Mouse (Mus musculus) c-Kit-positive CD71-negative TER-119-negative erythroid progenitor cells, embryonic 14.5 days (primary cell): Measurements from ENCODE around the gene Srebf2.

Experiments used
- DNase-seq: peaks from one replicate; pipeline ENCODE4 v3.0.0-alpha.2; 2013; ENCODE audit warnings: low read depth

Srebf2 gene

DNA sequence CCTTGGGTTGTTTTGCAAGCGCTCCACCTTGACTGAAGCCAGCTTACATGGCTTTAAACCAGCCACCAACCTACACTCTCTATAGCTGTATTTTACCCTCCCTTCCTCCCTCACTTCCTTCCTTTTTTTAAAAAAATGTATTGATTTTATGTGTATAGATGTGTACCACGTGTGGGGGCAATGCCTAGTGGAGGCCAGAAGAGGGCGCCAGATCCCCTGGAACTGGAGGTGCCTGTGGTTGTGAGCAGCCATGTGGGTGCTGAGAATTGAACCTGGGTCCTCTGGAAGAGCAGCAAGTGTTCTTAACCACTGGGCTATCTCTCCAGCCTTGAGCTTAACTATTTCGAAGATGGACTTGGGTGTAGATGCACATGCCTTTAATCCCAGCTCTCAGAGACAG, 35.3 kb downstream of the Srebf2 start:
- DNase-seq: no peak

DNA sequence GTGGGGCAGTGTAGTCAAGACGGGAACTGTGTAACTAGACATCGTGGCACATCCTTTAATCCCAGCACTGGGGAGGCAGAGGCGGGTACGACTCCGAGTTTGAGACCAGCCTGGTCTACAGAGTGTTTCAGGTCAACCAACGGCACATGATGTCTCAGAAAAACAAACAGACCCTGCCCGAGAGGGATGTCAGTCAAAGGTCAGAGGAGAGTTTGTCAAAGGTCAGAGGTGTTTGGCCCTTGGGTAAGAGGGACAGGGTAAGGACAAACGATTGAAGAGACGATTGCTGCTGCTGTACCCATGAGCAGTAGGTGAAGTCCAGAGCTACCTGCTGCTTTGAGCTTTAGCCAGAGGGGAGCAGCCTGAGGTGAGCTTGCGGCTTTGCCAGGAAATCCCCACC, 36.6 kb downstream of the Srebf2 start:
- DNase-seq: no peak

DNA sequence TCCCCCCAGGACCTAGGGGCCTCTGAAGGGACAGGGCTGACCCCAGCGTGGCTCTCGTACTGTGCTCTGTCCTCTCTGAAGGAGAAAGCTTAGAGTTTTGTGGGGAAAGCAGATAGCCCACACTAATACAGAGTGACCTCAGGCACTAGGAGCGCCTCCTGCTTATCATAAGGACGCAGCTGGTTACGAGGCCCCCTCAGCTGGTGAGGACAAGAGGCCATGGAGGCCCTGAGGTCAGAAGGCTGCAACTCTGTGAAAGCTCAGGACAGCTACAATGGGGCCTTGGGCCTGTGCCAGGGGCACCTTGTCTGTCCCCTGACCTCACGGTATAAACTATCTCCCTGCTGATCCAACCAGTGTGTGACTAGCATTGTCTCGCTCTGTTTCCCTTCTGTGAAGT, 37.2 kb downstream of the Srebf2 start:
- DNase-seq: no peak

DNA sequence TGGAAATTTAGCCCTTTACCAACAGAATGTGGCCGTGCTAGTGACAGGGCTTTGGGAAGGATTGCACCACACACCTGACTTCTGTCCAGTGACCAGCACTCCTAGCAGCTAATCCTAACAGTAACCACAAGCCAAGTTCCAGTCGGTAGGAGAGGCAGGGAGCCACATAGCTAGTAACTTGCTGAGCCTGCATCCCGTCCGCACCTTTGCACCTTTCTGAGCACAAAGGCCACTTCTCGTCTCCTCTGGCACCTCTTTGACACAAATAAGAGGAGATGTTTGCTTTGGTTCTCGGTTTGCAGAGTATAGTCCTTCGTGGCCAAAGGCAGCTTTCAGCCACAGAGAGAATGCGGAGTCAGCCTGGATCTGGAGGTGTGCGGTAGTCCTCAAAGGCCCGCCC, 37.7 kb downstream of the Srebf2 start:
- no peak for DNase-seq

DNA sequence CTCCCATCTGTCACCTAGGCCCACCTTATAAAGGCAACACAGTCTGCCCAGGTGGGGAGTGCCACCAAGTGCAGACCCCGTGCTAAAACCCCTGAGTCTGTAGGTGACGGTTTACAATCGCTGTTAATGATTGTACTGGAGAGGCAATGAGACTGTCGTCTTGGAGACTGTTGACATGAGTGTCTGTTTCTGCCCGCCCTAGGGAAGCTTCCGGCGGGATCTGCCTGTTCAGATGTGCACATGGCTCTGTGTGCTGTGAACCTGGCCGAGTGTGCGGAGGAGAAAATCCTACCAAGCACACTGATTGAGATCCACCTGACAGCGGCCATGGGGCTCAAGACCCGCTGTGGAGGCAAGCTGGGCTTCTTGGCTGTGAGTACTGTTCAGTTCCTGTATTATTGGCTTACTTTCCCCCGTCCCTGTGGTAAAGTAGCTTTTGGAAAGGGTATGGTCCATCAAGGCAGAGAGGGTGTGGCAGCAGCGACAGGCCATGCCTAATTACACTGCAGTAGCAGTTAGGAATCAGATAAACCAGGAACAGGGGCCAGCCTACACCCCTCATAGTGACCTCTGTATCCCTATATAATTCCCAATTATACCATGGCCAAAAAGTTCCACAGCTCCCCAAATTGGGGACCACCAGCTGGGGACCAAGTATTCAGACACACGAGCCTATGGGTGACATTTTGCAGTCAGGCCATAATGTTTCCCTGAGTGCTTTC, 38.2 kb downstream of the Srebf2 start:
- DNase-seq: no peak

DNA sequence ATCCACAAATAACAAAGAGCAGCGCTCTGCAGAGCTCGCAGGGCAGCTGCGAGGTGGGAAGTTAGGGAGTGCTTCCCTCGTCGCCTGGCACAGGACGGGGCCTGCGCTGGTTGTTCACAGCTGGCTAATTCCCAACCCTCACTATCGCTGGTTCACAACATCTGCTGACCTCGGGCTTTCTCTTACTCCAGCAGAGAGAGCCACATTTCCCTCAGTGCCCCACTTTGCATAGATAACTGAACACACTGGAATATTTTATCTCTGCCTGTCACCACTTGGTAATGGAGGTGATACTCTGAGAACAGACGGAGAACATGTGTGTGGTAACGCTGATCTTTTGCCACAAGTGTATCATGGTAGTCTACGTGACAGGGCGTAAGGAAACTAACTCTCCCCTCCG, 39.1 kb downstream of the Srebf2 start:
- no peak for DNase-seq

DNA sequence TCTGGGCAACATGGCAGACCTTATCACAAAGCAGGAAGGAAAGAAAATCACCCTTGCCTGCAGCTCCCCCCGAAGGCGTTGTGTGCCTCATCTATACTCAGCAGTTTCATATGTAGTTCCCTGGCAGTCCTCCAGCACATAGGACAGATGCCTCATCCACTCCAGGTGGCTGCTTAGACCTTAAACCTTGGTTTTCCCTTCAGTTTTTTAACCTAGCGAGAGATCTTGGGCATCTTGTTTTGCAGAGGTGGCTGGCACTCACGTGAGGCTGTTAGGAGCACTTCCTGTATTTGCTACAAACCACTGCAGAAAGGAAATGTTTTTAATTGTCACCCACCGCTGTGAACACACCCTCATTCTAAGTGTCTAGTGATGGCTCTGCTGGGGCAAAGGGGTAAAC, 40.0 kb downstream of the Srebf2 start:
- no peak for DNase-seq

DNA sequence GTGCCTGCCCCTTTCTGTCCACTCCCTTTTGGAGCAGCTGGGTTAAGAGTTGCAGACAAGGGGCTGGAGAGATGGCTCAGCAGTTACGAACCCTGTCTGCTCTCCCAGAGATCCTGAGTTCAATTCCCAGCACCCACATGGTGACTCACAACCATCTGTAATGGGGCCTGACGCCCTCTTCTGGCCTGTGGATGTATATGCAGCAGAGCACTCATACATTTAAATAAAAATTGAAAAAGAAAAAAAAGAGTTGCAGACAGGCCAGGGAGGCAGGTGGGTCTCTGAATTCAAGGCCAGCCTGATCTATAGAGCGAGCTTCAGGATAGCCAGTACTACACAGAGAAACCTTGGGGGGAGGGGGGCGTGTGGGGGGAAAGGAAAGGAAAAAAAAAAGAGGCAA, 40.4 kb downstream of the Srebf2 start:
- no peak for DNase-seq

DNA sequence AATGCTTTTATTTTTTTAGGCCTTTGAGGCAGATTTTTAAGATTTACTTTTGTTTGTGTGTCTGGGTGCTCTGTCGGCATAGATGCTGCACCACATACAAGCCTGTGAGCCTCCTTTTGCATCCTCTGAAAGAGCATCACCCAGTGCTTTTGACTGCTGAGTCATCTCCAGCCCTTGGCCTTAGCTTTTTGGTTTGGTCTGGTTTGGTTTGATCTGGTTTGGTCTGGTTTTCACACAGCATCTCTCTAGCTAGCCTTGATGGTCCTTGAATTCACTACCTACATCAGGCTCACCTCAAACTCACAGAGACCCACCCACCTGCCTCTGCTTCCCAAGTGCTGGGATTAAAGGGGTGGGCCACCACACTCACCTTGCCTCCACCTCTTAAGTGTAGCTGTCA, 40.9 kb downstream of the Srebf2 start:
- DNase-seq: no peak

DNA sequence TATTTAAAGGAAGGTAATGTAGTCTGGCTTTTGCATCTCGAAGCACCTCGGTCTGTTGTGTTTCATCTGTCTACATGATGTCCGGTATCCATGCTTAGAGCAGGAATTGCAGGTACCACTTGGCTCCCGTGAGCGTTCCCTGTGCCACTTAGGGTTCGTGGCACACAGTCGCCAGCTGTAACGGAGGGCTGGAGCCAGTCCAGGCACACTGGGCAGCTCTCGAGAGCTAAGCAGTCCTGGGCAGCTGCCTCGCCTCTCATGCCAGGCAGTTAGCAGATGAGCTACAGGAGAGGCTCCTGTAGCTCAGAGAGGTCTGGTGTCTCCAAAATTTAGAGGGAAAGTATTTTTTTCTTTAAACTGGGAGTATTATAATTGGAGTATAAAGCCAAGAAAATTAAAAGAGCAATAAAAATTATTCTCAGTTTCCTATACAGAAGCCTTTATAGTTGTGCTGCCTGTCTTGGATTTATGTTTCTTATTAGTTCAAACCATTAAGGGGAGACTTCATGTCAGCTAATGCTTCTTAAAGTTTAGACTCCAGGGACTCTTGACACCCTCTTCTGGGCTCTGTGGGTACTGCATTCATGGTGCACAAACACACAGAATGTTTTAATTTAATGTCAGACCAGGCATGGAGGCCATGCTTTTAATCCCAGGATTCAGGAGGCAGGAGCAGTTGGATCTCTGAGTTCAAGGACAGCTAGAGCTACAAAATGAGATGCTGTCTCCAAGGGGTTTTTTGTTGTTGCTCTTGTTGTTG, 41.7 kb downstream of the Srebf2 start:
- no peak for DNase-seq

DNA sequence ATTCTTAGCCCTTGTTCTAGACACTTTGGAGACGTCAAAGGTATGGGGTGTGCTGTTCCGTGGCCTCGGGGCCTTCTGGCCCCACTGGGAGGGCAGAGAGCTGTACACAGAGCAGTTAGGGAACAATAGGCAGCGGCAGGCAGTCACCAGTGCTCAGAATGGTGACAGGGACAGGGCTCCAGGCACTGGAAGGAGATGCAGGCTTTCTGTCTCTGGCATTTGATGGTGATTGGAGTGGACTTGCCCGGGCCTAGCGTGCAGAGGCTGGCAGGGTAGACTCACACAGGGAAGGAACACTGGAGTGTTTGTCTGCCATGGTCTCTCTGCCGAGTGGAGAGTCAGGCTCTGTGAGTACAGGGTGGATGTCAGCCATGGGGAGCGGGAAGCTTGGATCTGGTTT, 45.6 kb downstream of the Srebf2 start:
- no peak for DNase-seq

DNA sequence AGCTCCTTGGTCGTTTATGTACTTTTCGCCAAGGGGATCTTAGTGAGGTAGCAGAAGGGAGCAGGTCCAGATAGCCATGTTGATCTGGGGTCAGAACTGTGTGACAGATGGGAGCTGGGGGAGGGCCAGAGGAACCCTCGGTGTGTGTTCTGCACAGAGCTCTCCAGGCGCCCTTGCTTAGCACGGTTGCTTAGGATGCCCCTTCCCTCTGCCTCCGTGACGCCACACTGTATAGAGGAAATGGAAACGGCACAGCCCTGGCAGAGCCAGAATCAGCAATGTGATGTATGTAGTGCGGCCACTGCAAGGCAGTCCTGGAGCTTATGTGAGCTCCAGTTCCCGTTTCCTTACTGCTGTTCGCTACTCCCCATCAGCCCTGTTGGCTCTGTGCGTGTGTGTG, 49.3 kb downstream of the Srebf2 start:
- DNase-seq: no peak

DNA sequence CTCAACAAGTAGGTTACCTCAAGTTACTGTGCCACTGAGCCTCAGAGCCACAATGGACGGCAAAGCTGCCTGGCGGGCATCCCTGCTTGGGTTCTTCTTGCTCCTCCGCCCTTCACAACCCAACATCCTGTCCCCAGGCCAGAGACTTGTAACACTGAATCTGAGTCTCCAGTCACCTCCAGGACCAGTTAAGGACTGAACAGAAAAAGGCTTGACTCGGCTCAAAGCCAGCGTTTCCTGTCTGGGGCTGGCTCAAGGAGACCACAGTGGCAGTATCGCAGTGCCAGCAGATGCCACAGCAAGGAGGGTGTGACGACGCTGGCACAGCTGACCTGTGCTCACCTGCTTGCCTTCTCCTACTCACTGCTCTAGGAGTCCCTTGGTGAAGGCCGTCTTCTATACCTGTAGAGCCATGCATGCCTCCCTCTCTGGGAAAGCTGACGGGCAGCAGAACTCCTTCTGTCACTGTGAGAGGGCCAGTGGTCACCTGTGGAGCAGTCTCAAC, 50.3 kb downstream of the Srebf2 start:
- no peak for DNase-seq

DNA sequence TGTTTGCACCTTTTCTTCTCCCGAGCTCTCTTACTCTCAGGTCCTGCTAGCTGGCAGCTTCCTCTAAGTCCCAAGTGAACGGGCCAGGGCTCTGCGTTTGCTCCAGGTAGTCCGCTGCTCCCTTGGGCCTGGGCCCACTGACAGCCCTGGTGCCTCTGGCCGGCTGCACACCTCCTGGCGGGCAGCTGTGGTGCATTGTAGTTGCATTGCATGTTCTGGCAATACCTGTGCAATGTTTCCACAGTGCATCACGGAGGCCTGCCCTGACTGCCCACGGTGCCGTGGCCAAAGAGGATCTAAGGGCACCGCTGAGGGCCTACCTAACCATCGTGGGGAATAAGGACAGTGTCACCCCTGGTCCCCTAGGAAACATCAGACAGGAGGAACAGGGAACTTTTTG, 51.0 kb downstream of the Srebf2 start:
- no peak for DNase-seq

DNA sequence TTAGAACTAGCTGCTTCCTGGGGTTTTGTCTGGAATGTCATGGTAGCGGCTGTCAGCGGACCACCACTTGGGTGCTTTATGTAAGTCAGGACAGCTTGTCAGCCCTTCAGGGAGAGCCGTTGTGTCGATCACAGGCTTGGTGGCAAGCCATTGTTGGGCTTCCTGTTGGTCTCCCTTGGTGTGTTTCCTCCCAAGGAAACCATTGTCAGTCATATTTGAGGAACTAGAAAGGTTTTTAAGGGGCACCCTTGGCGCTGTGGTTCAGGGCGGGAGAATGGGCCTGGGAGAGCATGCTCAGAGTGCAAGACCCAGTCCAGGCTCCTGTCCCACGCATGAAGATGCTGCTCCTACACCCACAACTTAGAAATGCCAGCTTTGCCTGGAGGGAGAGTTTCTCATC, 51.4 kb downstream of the Srebf2 start:
- no peak for DNase-seq

DNA sequence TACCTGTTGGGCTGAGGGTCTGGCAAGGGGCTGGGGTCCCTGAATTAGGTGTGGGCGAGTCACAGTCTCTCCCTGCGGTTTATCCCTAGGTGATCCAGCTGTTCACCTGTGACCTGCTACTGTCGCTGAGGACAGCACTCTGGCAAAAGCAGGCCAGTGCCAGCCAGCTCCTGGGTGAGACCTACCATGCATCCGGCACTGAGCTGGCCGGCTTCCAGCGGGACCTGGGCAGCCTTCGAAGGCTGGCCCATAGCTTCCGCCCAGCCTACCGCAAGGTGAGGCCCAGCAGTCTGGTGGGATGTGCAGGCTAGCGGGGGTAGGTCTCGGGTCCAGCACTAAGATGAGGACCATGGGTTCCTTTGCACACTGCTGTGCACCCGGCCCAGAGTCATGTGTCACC, 52.6 kb downstream of the Srebf2 start:
- DNase-seq: no peak

DNA sequence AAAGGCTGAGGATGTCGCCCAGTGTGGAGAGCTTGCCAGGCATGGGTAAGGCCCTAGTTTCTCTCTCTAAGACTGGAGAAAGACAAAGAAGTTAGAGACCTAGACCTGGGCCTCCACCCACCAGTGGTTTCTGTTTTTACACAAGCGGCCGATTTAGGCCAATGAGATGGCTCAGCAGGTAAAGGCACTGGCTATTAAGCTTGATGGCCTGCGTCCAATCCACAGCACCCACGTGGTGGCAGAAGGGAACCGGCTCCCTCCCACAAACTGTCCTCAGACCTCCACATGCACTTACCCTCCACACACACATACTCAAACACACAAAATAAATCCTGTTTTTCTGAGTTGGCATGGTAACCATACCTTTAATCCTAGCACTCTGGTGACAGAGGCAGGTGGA, 55.1 kb downstream of the Srebf2 start:
- no peak for DNase-seq

DNA sequence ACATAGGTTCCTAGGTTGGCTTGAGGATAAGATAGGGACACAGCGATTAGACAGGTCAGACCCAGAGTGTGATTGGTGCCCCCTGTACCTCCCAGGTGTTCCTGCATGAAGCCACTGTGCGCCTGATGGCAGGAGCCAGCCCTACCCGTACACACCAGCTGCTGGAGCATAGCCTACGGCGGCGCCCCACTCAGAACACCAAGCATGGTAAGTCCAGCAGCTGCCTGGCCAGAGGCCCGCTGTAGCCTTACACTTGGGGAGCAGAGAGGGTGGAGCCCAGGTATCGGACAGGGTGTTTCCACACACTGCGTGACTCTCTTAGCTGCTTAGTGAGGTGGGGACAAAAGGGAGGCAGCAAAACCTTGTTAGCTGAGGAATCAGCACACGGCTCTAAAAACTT, 56.1 kb downstream of the Srebf2 start:
- no peak for DNase-seq

DNA sequence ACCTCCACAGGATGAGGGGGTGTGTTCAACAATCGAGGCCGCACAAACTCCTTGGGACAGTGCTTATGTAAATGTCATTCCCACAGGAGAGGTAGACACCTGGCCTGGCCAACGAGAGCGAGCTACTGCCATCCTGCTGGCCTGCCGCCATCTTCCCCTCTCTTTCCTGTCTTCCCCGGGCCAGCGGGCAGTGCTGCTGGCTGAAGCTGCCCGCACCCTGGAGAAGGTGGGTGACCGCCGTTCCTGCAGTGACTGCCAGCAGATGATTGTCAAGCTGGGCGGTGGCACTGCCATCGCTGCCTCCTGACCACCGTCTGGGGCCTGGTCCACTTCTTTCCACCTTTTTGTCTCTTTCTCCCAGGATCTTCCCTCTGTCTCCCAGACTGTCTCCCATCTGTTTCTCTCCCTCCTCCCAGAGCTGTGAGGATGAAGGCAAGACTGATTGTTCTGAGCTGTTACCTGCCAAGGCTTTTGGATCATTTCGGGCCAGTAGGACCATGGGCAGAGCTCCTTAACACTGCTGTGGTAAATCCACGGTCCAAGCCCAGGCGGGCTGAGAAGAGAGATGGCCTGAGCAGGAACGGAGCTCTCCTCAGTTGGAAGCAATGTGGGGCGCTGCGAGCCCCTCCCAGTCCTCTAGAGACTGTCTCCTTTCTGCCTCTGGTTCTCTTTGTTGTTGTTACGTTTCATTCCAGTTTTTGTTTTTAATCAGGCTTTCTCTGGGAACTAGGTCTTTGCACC, 56.8 kb downstream of the Srebf2 start:
- DNase-seq: no peak

DNA sequence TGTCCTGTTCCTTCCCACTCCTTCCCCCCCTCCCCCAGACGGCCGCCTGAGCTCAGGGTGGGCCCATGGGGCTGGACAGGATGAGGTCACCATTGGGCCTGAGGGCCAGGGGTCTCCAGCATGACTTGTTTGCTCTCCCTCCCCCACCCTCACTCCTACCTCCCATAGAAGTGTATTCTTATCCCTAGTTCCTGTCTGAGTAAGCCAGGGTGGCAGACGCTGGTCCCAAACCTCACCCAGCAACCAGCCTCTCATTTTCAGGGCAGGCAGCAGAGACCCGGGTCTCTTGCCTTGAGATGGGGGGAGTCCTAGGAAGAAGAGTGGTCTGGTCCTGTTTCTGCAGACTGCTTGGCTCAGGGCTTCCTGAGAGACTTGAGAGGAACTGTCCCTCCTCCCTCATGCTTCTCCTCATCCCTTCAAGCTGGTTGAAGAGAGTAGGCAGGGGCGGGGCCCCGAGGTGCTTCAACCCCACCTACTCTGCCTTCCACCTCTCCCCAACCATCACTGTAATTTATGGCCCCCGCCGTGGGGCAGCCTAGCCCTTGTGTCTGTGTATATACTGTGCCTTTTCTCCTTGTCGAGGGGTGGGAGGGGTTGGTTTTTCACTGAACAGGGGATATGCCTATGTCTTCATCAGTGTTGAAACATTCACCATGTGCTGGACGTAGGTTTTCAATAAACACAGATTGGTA, 57.8 kb downstream of the Srebf2 start:
- no peak for DNase-seq

DNA sequence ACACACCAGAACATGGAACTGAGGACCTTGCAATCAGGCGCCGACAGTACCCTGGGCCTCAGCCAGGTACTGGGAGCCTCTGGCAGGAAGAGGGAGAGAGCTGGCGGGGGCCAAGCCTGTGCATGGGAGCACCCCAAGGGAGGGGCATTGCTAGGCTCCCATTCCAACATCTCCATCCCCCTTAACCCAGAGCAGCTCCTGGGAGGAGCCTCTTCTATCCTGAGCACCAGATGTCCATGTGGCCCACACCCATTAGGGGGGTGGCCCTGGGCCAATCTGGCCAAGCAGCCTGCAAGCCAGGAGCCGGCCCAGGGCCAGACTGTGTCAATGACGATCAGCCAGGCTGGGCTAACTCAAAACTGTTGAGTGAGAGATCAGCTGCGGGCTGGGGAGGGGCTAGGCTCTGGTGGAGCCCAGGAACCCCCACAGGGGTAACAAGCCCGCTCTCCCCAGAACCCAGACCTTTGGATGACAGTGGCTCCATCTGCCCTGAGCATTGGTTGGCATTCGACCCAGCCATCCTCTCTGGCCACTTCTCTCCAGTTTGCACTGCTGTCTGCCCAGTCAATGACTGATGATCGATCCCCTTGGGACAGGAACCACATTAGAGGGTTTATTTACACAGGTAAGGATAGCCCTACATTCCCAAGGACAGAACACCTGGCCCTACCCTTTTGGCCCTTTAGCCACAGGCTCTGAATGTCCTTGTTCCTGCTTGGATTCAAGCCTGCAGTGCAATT, 59.6 kb downstream of the Srebf2 start:
- DNase-seq: no peak

DNA sequence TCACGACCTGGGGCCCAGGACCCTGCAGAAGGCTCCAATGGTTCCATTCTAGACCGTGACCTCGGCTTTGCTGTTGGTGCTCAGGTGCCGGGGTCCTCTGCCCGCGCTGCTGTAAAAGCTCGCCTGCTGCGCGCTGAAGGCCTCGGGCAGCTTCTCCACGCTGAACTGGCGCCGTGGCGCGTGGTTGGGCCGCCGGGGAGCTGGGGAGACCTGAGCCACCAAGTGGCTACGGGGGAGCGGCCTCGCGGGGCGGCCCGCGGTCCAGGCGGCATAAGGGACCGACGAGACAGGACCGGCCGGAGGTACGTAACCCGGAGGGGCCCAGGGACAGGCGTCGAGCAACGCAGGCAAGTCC, 60.1 kb downstream of the Srebf2 start:
- DNase-seq: no peak
